Mouse (Mus musculus) kidney, embryonic 16.5 days (tissue): Measurements from ENCODE around the gene Zswim1. TPM values are rescaled to one million over a fixed set of nuclear protein-coding genes. Genes with fewer than 3 reads are reported as not detected.
"Not testable (repeated sequence)": the region's sequence is repeated elsewhere in the genome, so short reads cannot be mapped to it uniquely, and the experiment has no call there.

Experiments
- ATAC-seq: fragments of 200-750 bp; cut with Nextera tagmentation; 2 replicates; pipeline ENCODE4 v1.8.0; 2017; ENCODE audit warnings: moderate TSS enrichment; ENCODE audit not compliant: low FRiP score, low TSS enrichment
- H3K27ac ChIP-seq: fragments of 300-500 bp; sonication (generic); 2 replicates; pipeline ENCODE4 v1.5.1; 2014; ENCODE audit warnings: low read length
- H3K27me3 ChIP-seq: fragments of 300-500 bp; sonication (generic); 2 replicates; pipeline ENCODE4 v1.6.1; 2014; ENCODE audit warnings: low read length, control low read depth, mixed read lengths; ENCODE audit not compliant: insufficient read depth
- H3K36me3 ChIP-seq: fragments of 300-500 bp; sonication (generic); 2 replicates; pipeline ENCODE4 v1.6.1; 2014; ENCODE audit warnings: low read length, control low read depth, mixed read lengths; ENCODE audit not compliant: insufficient read depth
- H3K4me1 ChIP-seq: fragments of 300-500 bp; sonication (generic); 2 replicates; pipeline ENCODE4 v1.6.1; 2014; ENCODE audit warnings: low read length, control low read depth, mixed read lengths; ENCODE audit not compliant: insufficient read depth
- H3K4me2 ChIP-seq: fragments of 300-500 bp; sonication (generic); replicated peaks from 2 replicates; pipeline ENCODE4 v1.6.1; 2014; ENCODE audit warnings: low read depth, low read length
- H3K4me3 ChIP-seq: fragments of 300-500 bp; sonication (generic); 2 replicates; pipeline ENCODE4 v1.5.1; 2014; ENCODE audit warnings: mild to moderate bottlenecking, low read length
- H3K9ac ChIP-seq: fragments of 300-500 bp; sonication (generic); replicated peaks from 2 replicates; pipeline ENCODE4 v1.6.1; 2014; ENCODE audit warnings: low read length
- H3K9me3 ChIP-seq: fragments of 300-500 bp; sonication (generic); 2 replicates; pipeline ENCODE4 v1.6.1; 2016; ENCODE audit warnings: low read length, control low read depth
- WGBS: fragments of 180-500 bp; shearing (Covaris S2); extraction: QIAGEN DNeasy Blood & Tissue Kit; methylation state at CpG from one replicate; pipeline ENCODE4 v1.1.7; 2014; 5-methylcytosine and 5-hydroxymethylcytosine counted together
- polyA plus RNA-seq: library from polyadenylated mRNA; unstranded; fragments of >200 nt; fragmentation: Nextera tagmentation; extraction: Ambion mirVana; gene quantifications from 2 replicates; pipeline ENCODE4 v1.2.1, GENCODE M21; 2015

Gene Zswim1
- polyA plus RNA-seq, 1 experiment from 2014 or later = 21.7 TPM

- H3K9ac ChIP-seq = peak within 1 kb of the TSS; percentile 81
- ATAC-seq = peak; percentile 73
- under 1% methylated on average over 31 of the region's 31 CpGs for WGBS
- no peaks in the 10 kb centered on the region for H3K27me3 ChIP-seq
- peak within 1 kb of the TSS; percentile 84 for H3K27ac ChIP-seq
- peaks cover 9% of the 10 kb centered on the region for H3K4me1 ChIP-seq
- H3K4me3 ChIP-seq = peak within 1 kb of the TSS; percentile 70
- H3K9me3 ChIP-seq = no peaks in the 10 kb centered on the region
- H3K36me3 ChIP-seq = peaks cover 18% of the 10 kb centered on the region
- H3K4me2 ChIP-seq = peak within 1 kb of the TSS; percentile 94
Measured at GRCm38 (mm10) chr2:164833314-164833959, 11.0 kb downstream of the Zswim1 start, which contains the start of gene Neurl2. TSS of gene Neurl2 (minus strand) at chr2:164833456.

DNA sequence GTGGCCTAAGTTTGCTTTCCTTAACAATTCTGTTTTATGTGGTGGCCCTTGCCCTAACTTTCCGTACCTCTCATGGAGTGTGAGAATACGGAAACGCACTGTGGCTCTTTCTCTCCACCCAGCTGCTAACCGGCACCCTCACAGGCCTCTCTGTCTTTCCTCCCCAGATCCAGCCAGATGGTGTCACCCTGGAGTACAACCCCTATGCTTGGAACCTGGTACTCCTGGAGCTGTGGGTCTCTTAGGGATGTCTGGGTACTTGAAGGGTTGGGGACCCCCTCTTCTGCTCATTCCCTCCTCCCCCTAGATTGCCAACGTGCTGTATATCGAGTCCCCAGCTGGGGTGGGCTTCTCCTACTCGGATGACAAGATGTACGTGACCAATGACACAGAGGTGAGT, 12.0 kb downstream of the Zswim1 start:
- Histone ChIP-seq H3K4me2 (peak overlapping the region; percentile 94), H3K36me3 (peaks cover 29% of the 10 kb centered on the region), H3K4me1 (peaks cover 9% of the 10 kb centered on the region), H3K9me3 (no peaks in the 10 kb centered on the region), H3K27ac (no peak overlapping the region), H3K27me3 (no peaks in the 10 kb centered on the region), H3K4me3 (peak overlapping the region; percentile 70), H3K9ac (peak overlapping the region; percentile 81)
- ATAC-seq = no peak
- WGBS = 35% methylated on average over 8 of the region's 8 CpGs

DNA sequence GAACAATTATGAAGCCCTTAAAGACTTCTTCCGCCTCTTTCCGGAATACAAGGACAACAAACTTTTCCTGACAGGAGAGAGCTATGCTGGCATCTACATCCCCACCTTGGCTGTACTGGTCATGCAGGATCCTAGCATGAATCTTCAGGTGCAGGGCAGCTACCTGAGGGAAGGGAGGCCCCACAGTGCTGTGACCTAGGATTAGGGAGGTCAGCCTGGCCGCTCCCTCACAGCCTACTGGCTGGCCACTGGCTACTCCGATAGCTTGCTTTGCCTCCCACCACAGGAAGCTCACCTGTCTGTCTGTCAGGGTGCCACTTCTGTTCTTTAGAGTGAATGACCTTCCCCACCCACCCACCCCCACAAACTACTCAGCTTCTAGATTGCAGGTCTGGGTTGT, 12.7 kb downstream of the Zswim1 start:
- Histone ChIP-seq H3K4me1 (peaks cover 9% of the 10 kb centered on the region), H3K9ac (no peak overlapping the region), H3K36me3 (peaks cover 33% of the 10 kb centered on the region), H3K4me2 (peak overlapping the region; percentile 94; the same call in 1 of the 2 replicates), H3K9me3 (no peaks in the 10 kb centered on the region), H3K4me3 (no peak overlapping the region), H3K27ac (no peak overlapping the region), H3K27me3 (no peaks in the 10 kb centered on the region)
- no peak for ATAC-seq
- 99% methylated on average over 4 of the region's 4 CpGs for WGBS

- Histone ChIP-seq H3K36me3 (0 out of 2 replicates have a peak, but pooled peaks cover 10% of the 10 kb centered on the region), H3K4me3 (no peak overlapping the region)
Measured at GRCm38 (mm10) chr2:164845782-164846181, 23.3 kb downstream of the Zswim1 start.

DNA sequence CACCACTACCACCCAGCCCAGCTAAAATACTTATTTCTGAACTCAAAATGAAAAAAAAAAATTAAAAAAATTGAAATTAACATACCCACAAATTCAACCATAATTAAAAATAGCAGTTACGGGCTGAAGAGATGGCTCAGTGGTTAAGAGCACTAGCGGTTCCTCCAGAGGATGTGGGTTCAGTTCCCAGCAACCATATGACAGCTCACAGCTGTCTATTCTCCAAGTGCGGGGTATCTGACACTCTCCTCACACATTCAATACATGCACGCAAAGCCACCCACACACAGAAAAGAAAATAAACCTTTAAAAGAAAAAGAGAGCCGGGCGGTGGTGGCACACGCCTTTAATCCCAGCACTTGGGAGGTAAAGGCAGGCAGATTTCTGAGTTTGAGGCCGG, 27.6 kb downstream of the Zswim1 start:
- H3K9ac ChIP-seq = no peak overlapping the region
- H3K4me3 ChIP-seq = no peak overlapping the region
- no peaks in the 10 kb centered on the region for H3K9me3 ChIP-seq
- 0 out of 2 replicates have a peak, but pooled peaks cover 10% of the 10 kb centered on the region for H3K36me3 ChIP-seq
- peaks cover 4% of the 10 kb centered on the region; the same call in 1 of the 2 replicates for H3K27me3 ChIP-seq
- 37% methylated on average over 8 of the region's 8 CpGs for WGBS
- ATAC-seq = no peak
- H3K27ac ChIP-seq = no peak overlapping the region
- no peak overlapping the region for H3K4me2 ChIP-seq
- no peaks in the 10 kb centered on the region; the same call in 1 of the 2 replicates for H3K4me1 ChIP-seq

More at GRCm38 (mm10) chr2:164845782-164846181, 23.3 kb downstream of the Zswim1 start:
- Histone ChIP-seq H3K4me2 (no peak overlapping the region), H3K27me3 (no peaks in the 10 kb centered on the region), H3K9ac (no peak overlapping the region), H3K9me3 (no peaks in the 10 kb centered on the region), H3K27ac (no peak overlapping the region), H3K4me1 (no peaks in the 10 kb centered on the region)
- no peak for ATAC-seq
- WGBS = 54% methylated on average over 3 of the region's 3 CpGs

GRCm38 (mm10) chr2:164855572-164855971, 33.1 kb downstream of the Zswim1 start:
- H3K4me2 ChIP-seq = 0 out of 2 replicates have a peak overlapping the region, but pooled peaks have one; percentile 94
- H3K4me1 ChIP-seq = peaks cover 29% of the 10 kb centered on the region
- not testable (repeated sequence) for H3K9ac ChIP-seq, H3K9me3 ChIP-seq, H3K4me3 ChIP-seq, H3K36me3 ChIP-seq, ATAC-seq, H3K27ac ChIP-seq
- peaks cover 22% of the 10 kb centered on the region for H3K27me3 ChIP-seq
- 82% methylated on average over 5 of the region's 5 CpGs for WGBS

DNA sequence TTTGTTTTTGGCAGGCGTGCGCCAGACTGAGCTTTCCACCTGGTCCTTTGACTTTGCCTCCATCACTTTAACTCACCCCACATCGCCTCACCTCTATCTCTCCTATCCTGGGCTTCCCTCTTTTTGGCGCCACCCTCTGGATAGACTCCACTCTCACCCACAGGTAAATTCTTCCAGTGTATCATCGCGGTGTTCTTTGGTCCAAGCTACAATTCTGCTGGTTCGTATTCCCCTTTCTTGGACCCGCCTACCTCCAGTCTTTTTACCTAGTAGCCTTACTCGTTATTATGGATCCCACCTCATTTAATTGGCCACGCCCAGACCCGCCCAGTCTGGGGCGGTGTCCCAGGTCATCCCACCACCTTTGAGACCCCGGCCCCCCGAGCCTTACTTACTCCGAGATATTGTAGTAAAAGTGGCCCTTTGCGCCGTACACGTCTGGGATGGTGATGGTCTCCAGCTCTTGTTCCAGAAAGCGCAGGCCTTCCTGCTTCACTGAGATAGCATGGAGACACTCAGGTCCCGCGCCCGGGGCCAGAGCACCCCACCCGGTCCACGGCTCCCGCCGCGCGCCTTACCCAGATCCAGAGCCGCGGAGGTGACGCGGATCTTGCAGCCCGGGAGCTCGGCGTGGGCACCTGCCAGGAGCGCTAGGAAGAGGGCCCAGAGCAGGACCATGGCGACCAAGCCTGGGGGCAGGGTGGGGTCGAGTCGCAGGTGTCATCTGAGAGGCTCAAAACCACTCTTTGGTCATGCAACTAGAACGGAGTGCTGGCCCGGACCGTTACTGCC, 34.0 kb downstream of the Zswim1 start:
- ATAC-seq = peak; percentile 36
- H3K9ac ChIP-seq = peak overlapping the region; percentile 62
- peaks cover 36% of the 10 kb centered on the region for H3K4me1 ChIP-seq
- 1% methylated on average over 42 of the region's 42 CpGs for WGBS
- H3K9me3 ChIP-seq = no peaks in the 10 kb centered on the region
- H3K36me3 ChIP-seq = no peaks in the 10 kb centered on the region
- peaks cover 22% of the 10 kb centered on the region for H3K27me3 ChIP-seq
- H3K4me2 ChIP-seq = peak overlapping the region; percentile 94
- peak overlapping the region; percentile 51 for H3K4me3 ChIP-seq
- no peak overlapping the region for H3K27ac ChIP-seq

GRCm38 (mm10) chr2:164857101-164857821, 34.8 kb downstream of the Zswim1 start, which contains the start of gene Pltp:
TSS of gene Pltp (minus strand) at chr2:164857711.
- no peak within 1 kb of the TSS for H3K27ac ChIP-seq
- H3K4me2 ChIP-seq = peak within 1 kb of the TSS; percentile 94
- peak; percentile 76 for ATAC-seq
- no peaks in the 10 kb centered on the region for H3K36me3 ChIP-seq
- H3K27me3 ChIP-seq = peaks cover 22% of the 10 kb centered on the region
- peak within 1 kb of the TSS; percentile 62 for H3K9ac ChIP-seq
- H3K9me3 ChIP-seq = no peaks in the 10 kb centered on the region
- peaks cover 44% of the 10 kb centered on the region for H3K4me1 ChIP-seq
- H3K4me3 ChIP-seq = peak within 1 kb of the TSS; percentile 51
- WGBS = under 1% methylated on average over 44 of the region's 47 CpGs

DNA sequence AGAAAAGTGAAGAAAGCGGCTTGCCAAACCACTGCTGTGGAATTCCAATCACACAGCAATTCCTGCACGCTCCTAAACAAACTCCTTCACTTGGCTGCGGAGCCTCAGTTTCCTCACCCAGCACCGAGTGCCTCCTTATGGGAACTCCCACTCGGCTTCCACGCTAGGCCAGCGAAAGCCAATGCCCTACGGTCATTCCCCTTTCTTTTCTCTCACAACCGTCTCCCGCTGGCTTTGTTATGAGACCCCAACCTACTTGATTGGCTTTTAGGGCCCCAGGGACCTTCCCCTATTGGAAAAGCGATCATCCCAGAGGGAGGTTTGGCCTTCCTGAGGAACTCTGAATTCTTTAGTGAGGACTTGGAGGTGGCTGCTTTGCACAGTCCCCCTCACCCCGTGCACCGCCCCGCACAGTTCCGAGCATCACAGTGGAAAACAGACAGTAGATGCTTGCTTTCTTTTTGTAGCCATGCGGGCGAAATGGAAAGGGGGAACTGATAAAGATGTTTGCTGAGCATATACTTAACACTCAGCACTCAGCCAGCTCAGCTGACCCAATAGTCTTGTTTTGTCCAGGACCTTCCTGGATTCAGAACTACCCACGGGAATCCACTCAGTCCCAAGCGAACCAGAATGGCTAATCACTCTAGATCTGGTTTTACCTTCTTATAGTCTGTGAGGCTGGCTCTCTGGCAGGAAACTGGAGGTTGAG, 35.5 kb downstream of the Zswim1 start:
- Histone ChIP-seq H3K4me1 (peaks cover 51% of the 10 kb centered on the region), H3K9me3 (no peaks in the 10 kb centered on the region), H3K9ac (peak overlapping the region; percentile 62), H3K4me3 (peak overlapping the region; percentile 51), H3K36me3 (no peaks in the 10 kb centered on the region), H3K4me2 (peak overlapping the region; percentile 94), H3K27ac (no peak overlapping the region), H3K27me3 (peaks cover 22% of the 10 kb centered on the region)
- 13% methylated on average over 19 of the region's 19 CpGs for WGBS
- no peak for ATAC-seq
